In the genomic region with DNA sequence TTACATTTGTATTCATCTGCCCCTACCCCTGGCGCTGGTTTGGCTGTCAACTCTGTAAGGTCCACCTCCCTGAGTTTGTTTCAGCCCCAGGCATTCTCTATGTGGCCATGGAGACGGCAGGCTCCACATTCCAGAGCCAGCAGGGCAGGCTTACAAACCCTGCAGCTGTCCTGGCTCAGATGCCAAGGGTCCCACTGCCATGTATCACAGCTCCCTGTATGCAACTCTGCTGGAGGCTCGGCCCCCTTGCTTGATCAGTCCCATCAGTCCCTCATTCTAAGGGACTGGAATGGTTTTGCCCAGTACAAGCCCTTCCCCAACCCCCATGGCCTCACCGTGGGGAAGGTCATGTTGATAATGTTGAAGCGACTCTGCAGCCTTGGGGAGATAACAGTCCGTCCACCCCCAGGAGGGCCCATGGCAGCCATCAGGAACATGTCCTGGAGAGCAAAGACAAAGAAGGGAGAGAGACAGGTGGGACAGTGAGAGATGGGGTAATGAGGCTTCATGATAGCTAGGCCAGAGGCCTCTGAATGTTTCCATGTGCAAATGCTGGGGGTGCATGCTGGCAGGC, we compare ENCODE assay signal across 8 mouse cellular contexts. TPM values are rescaled to one million over a fixed set of nuclear protein-coding genes. Genes with fewer than 3 reads are reported as not detected.
DNase-seq lines count a peak whose midpoint lies in the region; ATAC-seq and TF ChIP-seq lines count a peak whose summit lies in the region.

No protein-coding gene starts in this region.

- H3K4me2 ChIP-seq in heart, embryonic 16.5 days (ENCODE audit: low read depth, low read length) = 0 out of 2 replicates have a peak overlapping the region, but pooled peaks have one; percentile 11
- H3K4me2 ChIP-seq in hindbrain, embryonic 15.5 days = no peak overlapping the region
- H3K4me2 ChIP-seq in liver, embryonic 14.5 days (ENCODE audit: low read depth) = peak overlapping the region; percentile 20; the same call in 1 of the 2 replicates
- no peak overlapping the region for H3K4me2 ChIP-seq in intestine, embryonic 15.5 days (replicated peaks)

- peaks cover 27% of the 10 kb centered on the region for H3K4me1 ChIP-seq in heart, embryonic 16.5 days (ENCODE audit: control insufficient read depth, insufficient read depth, low read length)
- no peaks in the 10 kb centered on the region; the same call in 1 of the 2 replicates for H3K4me1 ChIP-seq in heart, adult 2 months (ENCODE audit: control insufficient read depth, insufficient read depth, low read length)
- peaks cover 14% of the 10 kb centered on the region for H3K4me1 ChIP-seq in hindbrain, embryonic 15.5 days (replicated peaks)
- peaks cover 10 to 22% of the 10 kb centered on the region in 2 experiments for H3K4me1 ChIP-seq in liver, embryonic 14.5 days (replicated peaks; ENCODE audit: control insufficient read depth in 2 of 2, insufficient read depth in 2 of 2, low read length in 1 of 2)
- peaks cover 21% of the 10 kb centered on the region for H3K4me1 ChIP-seq in intestine, embryonic 15.5 days (replicated peaks)

- H3K27me3 ChIP-seq in heart, embryonic 16.5 days (ENCODE audit: control insufficient read depth, insufficient read depth, low read length) = no peaks in the 10 kb centered on the region
- no peaks in the 10 kb centered on the region for H3K27me3 ChIP-seq in heart, adult 2 months (ENCODE audit: control insufficient read depth, insufficient read depth, low read length)
- no peaks in the 10 kb centered on the region for H3K27me3 ChIP-seq in hindbrain, embryonic 15.5 days
- no peaks in the 10 kb centered on the region for H3K27me3 ChIP-seq in liver, embryonic 14.5 days (ENCODE audit: control insufficient read depth, insufficient read depth, low read length)
- no peaks in the 10 kb centered on the region for H3K27me3 ChIP-seq in intestine, embryonic 15.5 days (replicated peaks)

- whole genome bisulfite sequencing in heart, embryonic 16.5 days = 18% methylated on average over 6 of the region's 6 CpGs
- 39% methylated on average over 6 of the region's 6 CpGs for WGBS in heart, adult 2 months
- WGBS in hindbrain, embryonic 15.5 days = 10% methylated on average over 6 of the region's 6 CpGs
- WGBS in liver, embryonic 14.5 days (ENCODE audit: insufficient replicate concordance) = 25% methylated on average over 6 of the region's 6 CpGs
- 38% methylated on average over 6 of the region's 6 CpGs for WGBS in intestine, embryonic 15.5 days

- peak overlapping the region; percentile 33 for H3K27ac ChIP-seq in heart, embryonic 16.5 days (ENCODE audit: low read length)
- H3K27ac ChIP-seq in heart, adult 2 months = no peak overlapping the region
- peak overlapping the region; percentile 60; the same call in 1 of the 2 replicates for H3K27ac ChIP-seq in hindbrain, embryonic 15.5 days (replicated peaks)
- H3K27ac ChIP-seq in liver, embryonic 14.5 days = no peak overlapping the region
- H3K27ac ChIP-seq in intestine, embryonic 15.5 days = no peak overlapping the region

- intact Hi-C loops in heart, adult 2 months (cut with DNase I) = no loop called here

- H3K79me2 ChIP-seq in heart, adult 2 months (replicated peaks; ENCODE audit: control insufficient read depth, insufficient read depth, low read length) = no peaks in the 10 kb centered on the region

- TF ChIP-seq EP300 in heart, adult 2 months (IDR thresholded peaks at IDR 0.05; ENCODE audit: insufficient read depth, low read depth, low read length) = no peak
- TF ChIP-seq EP300 in liver, embryonic 14.5 days (IDR thresholded peaks at IDR 0.05; ENCODE audit: low read depth) = no peak

- ATAC-seq in heart, embryonic 16.5 days (replicated peaks; ENCODE audit: extremely low read depth, insufficient read depth, low FRiP score) = 0 out of 2 replicates have a peak, but pooled peaks have one; percentile 63
- ATAC-seq in hindbrain, embryonic 15.5 days (ENCODE audit: low FRiP score, low read depth) = peak; percentile 87
- ATAC-seq in liver, embryonic 14.5 days (ENCODE audit: insufficient read depth) = peak; percentile 41; the same call in 1 of the 2 replicates
- ATAC-seq in inflammation-experienced regulatory T-cells, adult 6 months = no peak
- ATAC-seq in intestine, embryonic 15.5 days = no peak

- DNase-seq in heart, adult 2 months = no peak
- peak; percentile 55 for DNase-seq in embryo, embryonic 10.5 days (ENCODE audit: low spot score)
- DNase-seq in liver, embryonic 14.5 days (ENCODE audit: low read depth in 3 of 3, low spot score in 3 of 3) = peak in 1 of 3 experiments; percentile 11
- no peak for DNase-seq in c-Kit-positive CD71-positive TER-119-positive erythroid progenitor cells, embryonic 14.5 days (ENCODE audit: low spot score)

- H3K9ac ChIP-seq in heart, embryonic 16.5 days (ENCODE audit: low read length) = 0 out of 2 replicates have a peak overlapping the region, but pooled peaks have one; percentile 1
- H3K9ac ChIP-seq in heart, adult 2 months (ENCODE audit: low read depth, low read length) = no peak overlapping the region
- H3K9ac ChIP-seq in hindbrain, embryonic 15.5 days = no peak overlapping the region
- H3K9ac ChIP-seq in liver, embryonic 14.5 days (replicated peaks) = no peak overlapping the region; the same call in 1 of the 2 replicates
- H3K9ac ChIP-seq in intestine, embryonic 15.5 days = no peak overlapping the region

- TF ChIP-seq CTCF in heart, adult 2 months (IDR thresholded peaks at IDR 0.05) = no peak
- no peak for TF ChIP-seq CTCF in liver, embryonic 14.5 days (IDR thresholded peaks at IDR 0.05; ENCODE audit: low read depth)

- no peaks in the 10 kb centered on the region for H3K36me3 ChIP-seq in heart, embryonic 16.5 days (ENCODE audit: control insufficient read depth, insufficient read depth)
- H3K36me3 ChIP-seq in heart, adult 2 months (ENCODE audit: control insufficient read depth, insufficient read depth, low read length) = no peaks in the 10 kb centered on the region
- no peaks in the 10 kb centered on the region for H3K36me3 ChIP-seq in hindbrain, embryonic 15.5 days
- H3K36me3 ChIP-seq in liver, embryonic 14.5 days (replicated peaks; ENCODE audit: control insufficient read depth, insufficient read depth, low read depth) = no peaks in the 10 kb centered on the region
- H3K36me3 ChIP-seq in intestine, embryonic 15.5 days = no peaks in the 10 kb centered on the region

- no peak overlapping the region for H3K4me3 ChIP-seq in heart, embryonic 16.5 days (ENCODE audit: low read length)
- H3K4me3 ChIP-seq in heart, adult 2 months = no peak overlapping the region
- no peak overlapping the region for H3K4me3 ChIP-seq in hindbrain, embryonic 15.5 days
- H3K4me3 ChIP-seq in liver, embryonic 14.5 days (ENCODE audit: insufficient read depth in 1 of 2, low read depth in 2 of 2, low read length in 2 of 2) = no peak overlapping the region
- H3K4me3 ChIP-seq in intestine, embryonic 15.5 days (replicated peaks) = no peak overlapping the region

- no peaks in the 10 kb centered on the region for H3K9me3 ChIP-seq in heart, embryonic 16.5 days (replicated peaks; ENCODE audit: control insufficient read depth, low read length)
- no peaks in the 10 kb centered on the region for H3K9me3 ChIP-seq in hindbrain, embryonic 15.5 days
- no peaks in the 10 kb centered on the region for H3K9me3 ChIP-seq in liver, embryonic 14.5 days (ENCODE audit: control insufficient read depth, low read length)
- H3K9me3 ChIP-seq in intestine, embryonic 15.5 days = no peaks in the 10 kb centered on the region

- TF ChIP-seq POLR2A in heart, adult 2 months (IDR thresholded peaks at IDR 0.05; ENCODE audit: insufficient read depth, low read depth, low read length) = no peak

RNA-seq across cellular contexts. Expression of a gene that starts 43.6 kb away (rescaled TPM):
- 17.3 and 18.2 TPM in 2 replicates for polyA plus RNA-seq in heart, embryonic 16.5 days (2015; fragmentation: Nextera tagmentation; extraction: Ambion mirVana)
- total RNA-seq in heart, adult 2 months (2021) = 10 to 100 TPM; 19.7 to 27.8 TPM
- 6.5 and 8.6 TPM in 2 replicates for polyA plus RNA-seq in heart, adult 2 months (2012; rRNA removed)
- 33.7 and 34.9 TPM in 2 replicates for polyA plus RNA-seq in hindbrain, embryonic 15.5 days (2015; fragmentation: Nextera tagmentation; extraction: Ambion mirVana)
- polyA plus RNA-seq in liver, embryonic 14.5 days (2012; rRNA removed) = 1.1 and 1.4 TPM in 2 replicates
- polyA plus RNA-seq in liver, embryonic 14.5 days (2014; fragmentation: Nextera tagmentation; extraction: Ambion mirVana) = 2.9 TPM in 2 replicates
- 10 to 100 TPM; 20.7 to 39.7 (median 35.5) TPM for polyA plus RNA-seq in inflammation-experienced regulatory T-cells, adult 6 months (2017; shearing (Covaris generic))
- polyA plus RNA-seq in intestine, embryonic 15.5 days (2015; fragmentation: Nextera tagmentation; extraction: Ambion mirVana) = 23.7 and 24.3 TPM in 2 replicates

RNA-seq across cellular contexts. Expression of a gene that starts 59.1 kb away (rescaled TPM):
- 39.6 and 45.2 TPM in 2 replicates for polyA plus RNA-seq in heart, embryonic 16.5 days (2015; fragmentation: Nextera tagmentation; extraction: Ambion mirVana)
- 10 to 100 TPM; 20.4 to 21.4 TPM for total RNA-seq in heart, adult 2 months (2021)
- 61.4 and 66.4 TPM in 2 replicates for polyA plus RNA-seq in heart, adult 2 months (2012; rRNA removed)
- 6.8 and 7.2 TPM in 2 replicates for polyA plus RNA-seq in hindbrain, embryonic 15.5 days (2015; fragmentation: Nextera tagmentation; extraction: Ambion mirVana)
- polyA plus RNA-seq in liver, embryonic 14.5 days (2012; rRNA removed) = 3.7 and 5.3 TPM in 2 replicates
- 4.6 TPM in 2 replicates for polyA plus RNA-seq in liver, embryonic 14.5 days (2014; fragmentation: Nextera tagmentation; extraction: Ambion mirVana)
- polyA plus RNA-seq in inflammation-experienced regulatory T-cells, adult 6 months (2017; shearing (Covaris generic)) = 1 to 10 TPM in 1 of 3 experiments, under 1 TPM in 2; 0.40 to 1.0 (median 0.74) TPM
- 30.7 and 32.1 TPM in 2 replicates for polyA plus RNA-seq in intestine, embryonic 15.5 days (2015; fragmentation: Nextera tagmentation; extraction: Ambion mirVana)

Comparison
In these comparisons a context has a peak if more than half of its experiments do, and no peak if none do; other contexts are left out.
1. H3K27ac ChIP-seq: peak in heart, embryonic 16.5 days (single experiment) and hindbrain, embryonic 15.5 days (single experiment); none in heart, adult 2 months (single experiment), liver, embryonic 14.5 days (single experiment) and intestine, embryonic 15.5 days (single experiment).
2. ATAC-seq: peak in heart, embryonic 16.5 days (single experiment), hindbrain, embryonic 15.5 days (single experiment) and liver, embryonic 14.5 days (single experiment); none in inflammation-experienced regulatory T-cells, adult 6 months (single experiment) and intestine, embryonic 15.5 days (single experiment).
3. H3K4me2 ChIP-seq: peak in heart, embryonic 16.5 days (single experiment) and liver, embryonic 14.5 days (single experiment); none in hindbrain, embryonic 15.5 days (single experiment) and intestine, embryonic 15.5 days (single experiment).